Mouse (Mus musculus): ENCODE data around the gene Pbx1. TPM values are rescaled to one million over a fixed set of nuclear protein-coding genes. Genes with fewer than 3 reads are reported as not detected.

Gene Pbx1
- polyA plus RNA-seq, 1 experiment: 332 TPM

GRCm38 (mm10) chr1:168457191-168457747 lies 25.2 kb upstream of the Pbx1 start:
- Histone ChIP-seq H3K4me1 (ENCODE audit: control insufficient read depth, insufficient read depth, low read length) (peaks cover 3% of the 10 kb centered on the region), H3K4me3 (ENCODE audit: insufficient read depth, low read depth, low read length) (no peak overlapping the region), H3K27ac (ENCODE audit: insufficient read depth, low read depth, low read length) (no peak overlapping the region)
- 54% methylated on average over 7 of the region's 7 CpGs for WGBS
- TF ChIP-seq CTCF (IDR thresholded peaks at IDR 0.05; ENCODE audit: insufficient read depth, low read depth, low read length) (no peak), POLR2A (IDR thresholded peaks at IDR 0.05; ENCODE audit: insufficient read depth, low read depth, low read length) (no peak)

- Histone ChIP-seq H3K4me3 (ENCODE audit: insufficient read depth, low read depth, low read length) (no peak overlapping the region), H3K27ac (ENCODE audit: insufficient read depth, low read depth, low read length) (no peak overlapping the region), H3K4me1 (ENCODE audit: control insufficient read depth, insufficient read depth, low read length) (peaks cover 3% of the 10 kb centered on the region)
- 56% methylated on average over 8 of the region's 8 CpGs for WGBS
- TF ChIP-seq POLR2A (IDR thresholded peaks at IDR 0.05; ENCODE audit: insufficient read depth, low read depth, low read length): no peak
- TF ChIP-seq CTCF (IDR thresholded peaks at IDR 0.05; ENCODE audit: insufficient read depth, low read depth, low read length): no peak
Observed at GRCm38 (mm10) chr1:168455178-168455577, 23.1 kb upstream of the Pbx1 start.

GRCm38 (mm10) chr1:168433671-168434070 lies 1.6 kb upstream of the Pbx1 start:
- over 99% methylated on average over 3 of the region's 3 CpGs for WGBS
- H3K4me3 ChIP-seq (ENCODE audit: insufficient read depth, low read depth, low read length): no peak overlapping the region
- no peaks in the 10 kb centered on the region for H3K4me1 ChIP-seq (ENCODE audit: control insufficient read depth, insufficient read depth, low read length)
- H3K27ac ChIP-seq (ENCODE audit: insufficient read depth, low read depth, low read length): no peak overlapping the region
- TF ChIP-seq POLR2A (IDR thresholded peaks at IDR 0.05; ENCODE audit: insufficient read depth, low read depth, low read length): no peak
- no peak for TF ChIP-seq CTCF (IDR thresholded peaks at IDR 0.05; ENCODE audit: insufficient read depth, low read depth, low read length)

GRCm38 (mm10) chr1:168432281-168432725 lies 233 bp upstream of the Pbx1 start:
- Histone ChIP-seq H3K4me1 (ENCODE audit: control insufficient read depth, insufficient read depth, low read length) (no peaks in the 10 kb centered on the region), H3K27ac (ENCODE audit: insufficient read depth, low read depth, low read length) (peak overlapping the region; percentile 91; the same call in 1 of the 2 replicates), H3K4me3 (ENCODE audit: insufficient read depth, low read depth, low read length) (peak overlapping the region; percentile 95)
- under 1% methylated on average over 22 of the region's 22 CpGs for whole genome bisulfite sequencing
- peak; percentile 5; the same call in 1 of the 2 replicates for TF ChIP-seq POLR2A (IDR thresholded peaks at IDR 0.05; ENCODE audit: insufficient read depth, low read depth, low read length)
- no peak for TF ChIP-seq CTCF (IDR thresholded peaks at IDR 0.05; ENCODE audit: insufficient read depth, low read depth, low read length)

GRCm38 (mm10) chr1:168431711-168432231 lies 299 bp downstream of the Pbx1 start:
- TF ChIP-seq CTCF (IDR thresholded peaks at IDR 0.05; ENCODE audit: insufficient read depth, low read depth, low read length) (no peak), POLR2A (IDR thresholded peaks at IDR 0.05; ENCODE audit: insufficient read depth, low read depth, low read length) (peak; percentile 63)
- H3K27ac ChIP-seq (ENCODE audit: insufficient read depth, low read depth, low read length): peak overlapping the region; percentile 91
- H3K4me1 ChIP-seq (ENCODE audit: control insufficient read depth, insufficient read depth, low read length): no peaks in the 10 kb centered on the region
- WGBS: 0% methylated on average over 14 of the region's 14 CpGs
- peak overlapping the region; percentile 95 for H3K4me3 ChIP-seq (ENCODE audit: insufficient read depth, low read depth, low read length)

GRCm38 (mm10) chr1:168430868-168431710 lies 981 bp downstream of the Pbx1 start:
- under 1% methylated on average over 37 of the region's 37 CpGs for WGBS

GRCm38 (mm10) chr1:168429856-168430644 lies 2.0 kb downstream of the Pbx1 start:
- no peak overlapping the region for H3K4me3 ChIP-seq (ENCODE audit: insufficient read depth, low read depth, low read length)
- 5% methylated on average over 5 of the region's 5 CpGs for WGBS
- H3K27ac ChIP-seq (ENCODE audit: insufficient read depth, low read depth, low read length): peak overlapping the region; percentile 98
- no peak for TF ChIP-seq CTCF (IDR thresholded peaks at IDR 0.05; ENCODE audit: insufficient read depth, low read depth, low read length)
- no peak for TF ChIP-seq POLR2A (IDR thresholded peaks at IDR 0.05; ENCODE audit: insufficient read depth, low read depth, low read length)
- H3K4me1 ChIP-seq (ENCODE audit: control insufficient read depth, insufficient read depth, low read length): no peaks in the 10 kb centered on the region

More at GRCm38 (mm10) chr1:168430868-168431710, 981 bp downstream of the Pbx1 start:
- Histone ChIP-seq H3K27ac (ENCODE audit: insufficient read depth, low read depth, low read length) (peak overlapping the region; percentile 99), H3K4me3 (ENCODE audit: insufficient read depth, low read depth, low read length) (peak overlapping the region; percentile 95), H3K4me1 (ENCODE audit: control insufficient read depth, insufficient read depth, low read length) (no peaks in the 10 kb centered on the region)
- TF ChIP-seq POLR2A (IDR thresholded peaks at IDR 0.05; ENCODE audit: insufficient read depth, low read depth, low read length): peak; percentile 20; the same call in 1 of the 2 replicates
- TF ChIP-seq CTCF (IDR thresholded peaks at IDR 0.05; ENCODE audit: insufficient read depth, low read depth, low read length): no peak

GRCm38 (mm10) chr1:168429406-168429805 lies 2.7 kb downstream of the Pbx1 start:
- Histone ChIP-seq H3K27ac (ENCODE audit: insufficient read depth, low read depth, low read length) (peak overlapping the region; percentile 98), H3K4me3 (ENCODE audit: insufficient read depth, low read depth, low read length) (peak overlapping the region; percentile 39), H3K4me1 (ENCODE audit: control insufficient read depth, insufficient read depth, low read length) (no peaks in the 10 kb centered on the region)
- WGBS: 8% methylated on average over 5 of the region's 5 CpGs
- TF ChIP-seq POLR2A (IDR thresholded peaks at IDR 0.05; ENCODE audit: insufficient read depth, low read depth, low read length): no peak
- TF ChIP-seq CTCF (IDR thresholded peaks at IDR 0.05; ENCODE audit: insufficient read depth, low read depth, low read length): no peak
